Mouse (Mus musculus) testis, adult 2 months (tissue): ENCODE data around the gene Zmiz2.

Experiments
- CTCF ChIP-seq: fragments of 200-500 bp; IDR thresholded peaks from 2 replicates; pipeline ENCODE4 v1.5.1; 2012; ENCODE audit warnings: low read depth, mild to moderate bottlenecking, inconsistent platforms, low read length, moderate library complexity; ENCODE audit not compliant: control insufficient read depth, insufficient read depth, insufficient replicate concordance
- POLR2A ChIP-seq: fragments of 200-500 bp; IDR thresholded peaks from 2 replicates; pipeline ENCODE4 v1.6.1; 2012; ENCODE audit warnings: low read depth, mild to moderate bottlenecking, inconsistent platforms, low read length, moderate library complexity; ENCODE audit not compliant: control insufficient read depth

DNA sequence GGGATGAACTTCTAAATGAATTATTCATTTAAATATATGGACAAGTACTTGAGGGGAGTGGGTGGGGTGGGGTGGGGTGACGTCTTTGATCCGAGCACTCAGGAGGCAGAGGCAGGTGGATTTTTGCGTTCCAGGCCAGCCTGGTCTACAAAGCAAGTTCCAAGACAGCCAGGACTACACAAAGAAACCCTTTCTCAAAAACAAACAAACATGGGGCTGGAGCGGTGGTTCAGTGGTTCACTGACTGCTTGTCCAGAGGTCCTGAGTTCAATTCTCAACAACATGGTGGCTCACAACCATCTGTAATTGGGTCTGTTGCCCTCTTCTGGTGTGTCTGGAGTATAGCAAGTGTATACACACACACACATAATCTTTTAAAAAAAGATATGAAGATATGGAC is 56.6 kb downstream of the Zmiz2 start:
- TF ChIP-seq CTCF: no peak
- no peak for TF ChIP-seq POLR2A
